Mouse (Mus musculus) C2C12 (cell line): ENCODE measurements at regions not wholly inside any gene's neighbourhood (a gene's known extent, or its start where the extent isn't known, plus 50 kb on each side); places are given as distances from the start of the nearest gene placed in this dataset.

ENCODE experiments used
- H3K27me3 ChIP-seq: one replicate; pipeline ENCODE4 v1.6.1; 2011; ENCODE audit not compliant: control insufficient read depth, insufficient read depth, insufficient read length
- H3K36me3 ChIP-seq: one replicate; pipeline ENCODE4 v1.6.1; 2011; ENCODE audit not compliant: control insufficient read depth, insufficient read depth
- H3K4me3 ChIP-seq: one replicate; pipeline ENCODE4 v1.5.1; 2011; ENCODE audit warnings: mild to moderate bottlenecking, control low read depth; ENCODE audit not compliant: poor library complexity, insufficient read depth, severe bottlenecking
- H3K79me2 ChIP-seq: one replicate; pipeline ENCODE4 v1.6.1; 2011; ENCODE audit not compliant: control insufficient read depth, insufficient read depth
- H3K79me3 ChIP-seq: one replicate; pipeline ENCODE4 v1.6.1; 2011; ENCODE audit warnings: low read depth, control low read depth
- H3ac ChIP-seq: one replicate; pipeline ENCODE3; 2011; ENCODE audit warnings: low read depth; ENCODE audit not compliant: control insufficient read depth, insufficient read length
- CEBPB ChIP-seq: IDR thresholded peaks from one replicate; pipeline ENCODE4 v1.6.1; 2011; ENCODE audit warnings: low read depth, mild to moderate bottlenecking, control low read depth, moderate library complexity
- CTCF ChIP-seq: IDR thresholded peaks from one replicate; pipeline ENCODE4 v1.5.1; 2011; ENCODE audit not compliant: control insufficient read depth, insufficient read depth, insufficient read length
- FOSL1 ChIP-seq: IDR thresholded peaks from one replicate; pipeline ENCODE4 v1.8.0; 2011; ENCODE audit warnings: mild to moderate bottlenecking, low read length; ENCODE audit not compliant: poor library complexity, insufficient read depth, severe bottlenecking
- MAX ChIP-seq: IDR thresholded peaks from one replicate; pipeline ENCODE4 v1.6.1; 2011; ENCODE audit warnings: mild to moderate bottlenecking, control low read depth
- MYOD1 ChIP-seq: IDR thresholded peaks from one replicate; pipeline ENCODE4 v1.6.1; 2011; ENCODE audit warnings: low read depth; ENCODE audit not compliant: control insufficient read depth, insufficient read length
- MYOG ChIP-seq: IDR thresholded peaks from one replicate; pipeline ENCODE4 v1.6.1; 2011; ENCODE audit not compliant: control insufficient read depth, insufficient read length; ENCODE audit errors: extremely low read depth
- USF1 ChIP-seq: IDR thresholded peaks from one replicate; pipeline ENCODE4 v1.6.1; 2011; ENCODE audit warnings: low read depth, mild to moderate bottlenecking, control low read depth, moderate library complexity

DNA sequence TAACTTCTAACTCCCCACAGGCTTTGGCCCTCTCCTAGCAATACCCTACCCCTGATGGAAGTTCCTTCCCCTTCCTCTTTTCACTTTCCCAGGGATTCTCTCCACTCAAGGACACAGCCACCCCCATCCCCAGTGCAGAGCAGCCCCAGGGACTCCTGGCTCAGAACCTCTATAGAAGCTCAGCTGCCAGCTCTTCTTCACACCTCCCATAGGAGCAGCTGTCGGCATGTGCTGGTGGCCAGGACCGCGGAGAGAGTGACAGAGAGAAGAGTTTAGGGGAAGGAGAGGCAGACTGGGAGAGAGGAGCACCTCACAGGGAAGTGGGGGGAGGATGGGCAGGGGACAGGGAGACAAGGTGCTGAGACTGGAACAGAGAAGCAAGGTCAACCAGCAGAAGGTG is 199.8 kb upstream of the Csf3r start:
- H3K4me3 ChIP-seq: no peak overlapping the region
- H3K27me3 ChIP-seq: no peaks in the 10 kb centered on the region
- H3K36me3 ChIP-seq: no peaks in the 10 kb centered on the region
- H3K79me2 ChIP-seq: no peaks in the 10 kb centered on the region
- H3K79me3 ChIP-seq: no peaks in the 10 kb centered on the region
- no peak overlapping the region for H3ac ChIP-seq
- TF ChIP-seq USF1 (no peak), CTCF (no peak), MAX (no peak), CEBPB (no peak), MYOD1 (no peak), MYOG (no peak), FOSL1 (no peak)

DNA sequence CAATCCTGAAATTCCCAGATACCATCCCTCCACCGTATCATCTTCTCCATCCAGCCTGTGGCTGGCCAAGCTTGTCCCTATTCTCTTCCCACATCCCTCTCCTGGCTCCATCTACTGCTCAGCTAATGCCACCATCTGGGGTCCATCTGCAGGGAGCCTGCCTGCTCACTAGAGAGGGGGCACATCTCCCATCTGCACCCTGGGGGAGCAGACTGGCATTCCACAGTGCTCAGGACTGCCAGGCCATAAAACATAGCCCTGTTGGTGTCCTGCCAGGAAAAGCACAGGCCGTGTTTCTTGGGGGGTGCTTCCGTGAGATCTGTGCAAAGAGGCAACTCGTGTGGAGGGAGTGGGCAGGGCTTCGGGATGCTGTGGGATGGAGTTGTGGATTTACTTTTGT is 197.9 kb upstream of the Csf3r start:
- Histone ChIP-seq H3K27me3 (no peaks in the 10 kb centered on the region), H3K79me3 (no peaks in the 10 kb centered on the region), H3K79me2 (no peaks in the 10 kb centered on the region), H3ac (no peak overlapping the region), H3K36me3 (no peaks in the 10 kb centered on the region), H3K4me3 (no peak overlapping the region)
- no peak for TF ChIP-seq CTCF
- no peak for TF ChIP-seq MAX
- TF ChIP-seq USF1: no peak
- no peak for TF ChIP-seq MYOG
- TF ChIP-seq MYOD1: no peak
- no peak for TF ChIP-seq CEBPB
- TF ChIP-seq FOSL1: no peak

DNA sequence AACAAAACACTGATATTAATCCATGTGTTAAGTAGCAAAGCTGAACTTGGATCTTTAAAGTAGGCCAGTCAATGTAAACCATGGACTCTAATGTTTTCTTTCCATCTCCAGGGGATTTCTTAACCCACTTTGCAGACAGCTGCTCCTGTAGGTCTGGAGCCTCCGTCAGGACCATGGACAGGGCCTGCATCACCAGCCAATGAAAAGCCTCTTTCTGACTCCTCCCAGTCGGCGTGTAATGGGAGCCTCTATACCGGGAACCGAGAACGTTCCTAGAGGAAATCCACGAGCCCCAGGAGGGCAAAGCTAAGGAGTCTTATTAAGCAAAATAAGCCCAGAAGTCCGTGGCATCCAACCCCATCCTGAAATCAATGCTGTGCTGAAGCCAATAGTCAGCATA is 189.1 kb upstream of the Csf3r start:
- no peaks in the 10 kb centered on the region for H3K79me2 ChIP-seq
- no peak overlapping the region for H3ac ChIP-seq
- no peaks in the 10 kb centered on the region for H3K36me3 ChIP-seq
- H3K27me3 ChIP-seq: no peaks in the 10 kb centered on the region
- no peaks in the 10 kb centered on the region for H3K79me3 ChIP-seq
- no peak for TF ChIP-seq CEBPB
- no peak for TF ChIP-seq MYOG
- no peak for TF ChIP-seq FOSL1
- TF ChIP-seq CTCF: no peak
- TF ChIP-seq MYOD1: no peak
- TF ChIP-seq MAX: no peak
- no peak for TF ChIP-seq USF1
- no peak overlapping the region for H3K4me3 ChIP-seq

DNA sequence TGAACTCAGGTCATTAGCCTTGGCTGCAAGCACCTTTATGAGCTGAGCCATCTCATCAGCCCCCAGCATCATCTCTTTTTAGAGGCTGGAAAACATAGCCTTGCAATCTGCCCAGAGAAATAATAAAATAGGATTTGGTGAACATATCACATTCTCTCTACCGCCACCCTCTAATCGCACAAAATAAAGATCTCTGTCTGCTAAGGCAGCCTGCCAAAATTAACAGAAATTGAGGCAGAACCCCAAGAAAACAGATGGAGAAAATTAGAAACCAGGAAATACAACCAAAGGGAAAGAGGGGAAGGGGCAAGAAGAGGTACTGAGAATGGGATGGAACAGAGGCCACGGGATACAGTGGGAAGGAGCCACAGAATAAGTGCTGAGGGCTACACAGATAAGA is 176.8 kb upstream of the Csf3r start:
- Histone ChIP-seq H3K79me3 (no peaks in the 10 kb centered on the region), H3K36me3 (no peaks in the 10 kb centered on the region), H3K27me3 (no peaks in the 10 kb centered on the region), H3K4me3 (no peak overlapping the region), H3K79me2 (no peaks in the 10 kb centered on the region), H3ac (no peak overlapping the region)
- TF ChIP-seq USF1 (no peak), CEBPB (no peak), FOSL1 (no peak), MAX (no peak), MYOG (no peak), CTCF (no peak), MYOD1 (no peak)

DNA sequence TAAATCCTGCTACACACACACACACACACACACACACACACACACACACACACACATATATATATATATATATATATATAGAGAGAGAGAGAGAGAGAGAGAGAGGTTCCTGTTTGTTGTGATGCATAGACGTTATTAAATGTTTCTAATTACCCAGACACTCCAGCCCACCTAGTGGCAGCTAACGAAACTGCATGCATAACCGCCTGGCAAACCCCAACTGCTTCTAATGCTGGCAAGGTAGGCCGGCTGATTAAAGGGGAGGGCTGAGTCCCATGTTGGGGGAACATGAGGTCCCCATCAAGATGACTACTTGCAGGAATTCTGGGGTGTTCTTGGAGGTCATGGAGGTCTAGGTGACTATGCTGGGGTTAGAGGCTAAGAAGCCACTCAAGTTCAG is 174.1 kb upstream of the Csf3r start:
- TF ChIP-seq CTCF (no peak), MYOD1 (no peak), MAX (no peak), USF1 (no peak), FOSL1 (no peak), CEBPB (no peak), MYOG (no peak)
- Histone ChIP-seq H3K79me3 (no peaks in the 10 kb centered on the region), H3K4me3 (no peak overlapping the region), H3K79me2 (no peaks in the 10 kb centered on the region), H3K36me3 (no peaks in the 10 kb centered on the region), H3ac (no peak overlapping the region), H3K27me3 (no peaks in the 10 kb centered on the region)

DNA sequence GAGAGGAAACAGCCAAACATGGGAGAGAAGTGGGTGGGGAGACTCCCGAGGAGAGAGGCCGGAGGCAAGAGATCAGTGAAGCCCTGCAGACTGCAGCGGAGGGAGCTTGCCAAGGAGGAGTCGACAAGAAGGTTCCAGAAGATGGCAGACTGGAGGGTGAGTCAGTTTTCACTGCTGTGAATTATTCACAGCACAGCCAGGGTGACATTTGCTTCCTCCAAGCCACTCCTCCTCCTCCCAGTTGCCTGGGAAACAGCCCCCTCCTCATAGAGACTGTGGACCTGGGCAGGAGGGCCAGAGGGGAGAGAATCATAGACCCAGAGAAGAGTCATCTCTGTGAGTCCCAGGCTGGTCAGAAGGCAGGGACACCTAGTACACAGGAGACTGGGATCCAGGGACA is 171.8 kb upstream of the Csf3r start:
- Histone ChIP-seq H3ac (no peak overlapping the region), H3K79me2 (no peaks in the 10 kb centered on the region)

More for the DNA sequence above, 171.8 kb upstream of the Csf3r start:
- Histone ChIP-seq H3K36me3 (no peaks in the 10 kb centered on the region), H3K4me3 (no peak overlapping the region), H3K79me3 (no peaks in the 10 kb centered on the region), H3K27me3 (no peaks in the 10 kb centered on the region)
- no peak for TF ChIP-seq MYOG
- TF ChIP-seq MAX: no peak
- TF ChIP-seq CTCF: no peak
- no peak for TF ChIP-seq FOSL1
- no peak for TF ChIP-seq MYOD1
- TF ChIP-seq USF1: no peak
- TF ChIP-seq CEBPB: no peak
